Mouse (Mus musculus) forebrain, embryonic 11.5 days (tissue): Measurements from ENCODE around the gene Olfr1344. TPM values are rescaled to one million over a fixed set of nuclear protein-coding genes. Genes with fewer than 3 reads are reported as not detected.

Experiments used
- ATAC-seq: fragments of 200-750 bp; cut with Nextera tagmentation; replicated peaks from 2 replicates; pipeline ENCODE4 v1.8.0; 2017; ENCODE audit warnings: moderate TSS enrichment; ENCODE audit not compliant: low FRiP score
- DNase-seq: peaks from one replicate; pipeline ENCODE4 v3.0.0-alpha.2; 2017; ENCODE audit warnings: low spot score
- H3K27ac ChIP-seq: fragments of 300-500 bp; sonication (generic); 2 replicates; pipeline ENCODE4 v1.5.1; 2014; ENCODE audit warnings: low read depth, low read length
- H3K27me3 ChIP-seq: fragments of 300-500 bp; sonication (generic); 2 replicates; pipeline ENCODE4 v1.6.1; 2014; ENCODE audit warnings: mild to moderate bottlenecking, low read length, mixed read lengths; ENCODE audit not compliant: control insufficient read depth, insufficient read depth
- H3K36me3 ChIP-seq: fragments of 300-500 bp; sonication (generic); 2 replicates; pipeline ENCODE4 v1.6.1; 2014; ENCODE audit warnings: mild to moderate bottlenecking, low read length, moderate library complexity, mixed read lengths; ENCODE audit not compliant: control insufficient read depth, insufficient read depth
- H3K4me1 ChIP-seq: fragments of 300-500 bp; sonication (generic); replicated peaks from 2 replicates; pipeline ENCODE4 v1.6.1; 2014; ENCODE audit warnings: low read length, mixed read lengths; ENCODE audit not compliant: control insufficient read depth, insufficient read depth
- H3K4me2 ChIP-seq: fragments of 300-500 bp; sonication (generic); 2 replicates; pipeline ENCODE4 v1.6.1; 2014; ENCODE audit warnings: low read depth, mild to moderate bottlenecking, low read length, moderate library complexity, mixed read lengths; ENCODE audit not compliant: severe bottlenecking
- H3K4me3 ChIP-seq: fragments of 300-500 bp; sonication (generic); 2 replicates; pipeline ENCODE4 v1.5.1; 2014; ENCODE audit warnings: low read depth, low read length
- H3K9ac ChIP-seq: fragments of 300-500 bp; sonication (generic); 2 replicates; pipeline ENCODE4 v1.6.1; 2014; ENCODE audit warnings: low read length
- H3K9me3 ChIP-seq: fragments of 300-500 bp; sonication (generic); 2 replicates; pipeline ENCODE4 v1.6.1; 2016; ENCODE audit warnings: low read length, mixed read lengths; ENCODE audit not compliant: control insufficient read depth
- WGBS: fragments of 180-500 bp; shearing (Covaris S2); extraction: QIAGEN DNeasy Blood & Tissue Kit; methylation state at CpG from one replicate; pipeline ENCODE4 v1.1.7; 2014; 5-methylcytosine and 5-hydroxymethylcytosine counted together
- polyA plus RNA-seq: library from polyadenylated mRNA; unstranded; fragments of >200 nt; fragmentation: Nextera tagmentation; extraction: Ambion mirVana; gene quantifications from 2 replicates; pipeline ENCODE4 v1.2.1, GENCODE M21; 2014

Gene Olfr1344
- not detected in 2 replicates for polyA plus RNA-seq

- no peak within 1 kb of the TSS for H3K27ac ChIP-seq
- DNase-seq (no peak), ATAC-seq (no peak)
- WGBS: 78% methylated on average over 3 of the region's 3 CpGs
- H3K27me3 ChIP-seq: no peaks in the 10 kb centered on the region
- no peaks in the 10 kb centered on the region for H3K36me3 ChIP-seq
- no peak within 1 kb of the TSS for H3K4me3 ChIP-seq
- no peak within 1 kb of the TSS for H3K4me2 ChIP-seq
- H3K4me1 ChIP-seq: no peaks in the 10 kb centered on the region; the same call in 1 of the 2 replicates
- no peaks in the 10 kb centered on the region for H3K9me3 ChIP-seq
- H3K9ac ChIP-seq: no peak within 1 kb of the TSS
Measured at GRCm38 (mm10) chr7:6438388-6438787, at the start of gene Olfr1344. TSS of gene Olfr1344 (plus strand) at chr7:6438688.

GRCm38 (mm10) chr7:6388971-6389370 is 49.5 kb upstream of the Olfr1344 start:
- no peak for DNase-seq
- no peak overlapping the region for H3K27ac ChIP-seq
- H3K9ac ChIP-seq: no peak overlapping the region
- WGBS: 87% methylated on average over 5 of the region's 5 CpGs
- no peaks in the 10 kb centered on the region; the same call in 1 of the 2 replicates for H3K36me3 ChIP-seq
- no peak for ATAC-seq
- H3K4me2 ChIP-seq: no peak overlapping the region
- H3K27me3 ChIP-seq: no peaks in the 10 kb centered on the region
- H3K9me3 ChIP-seq: no peaks in the 10 kb centered on the region
- no peaks in the 10 kb centered on the region for H3K4me1 ChIP-seq
- H3K4me3 ChIP-seq: no peak overlapping the region

GRCm38 (mm10) chr7:6389449-6389848 is 49.0 kb upstream of the Olfr1344 start:
- Histone ChIP-seq H3K27ac (no peak overlapping the region), H3K36me3 (no peaks in the 10 kb centered on the region; the same call in 1 of the 2 replicates), H3K4me2 (no peak overlapping the region), H3K27me3 (no peaks in the 10 kb centered on the region), H3K4me1 (no peaks in the 10 kb centered on the region), H3K9ac (no peak overlapping the region), H3K4me3 (no peak overlapping the region), H3K9me3 (no peaks in the 10 kb centered on the region)
- 64% methylated on average over 5 of the region's 5 CpGs for WGBS
- no peak for DNase-seq
- ATAC-seq: no peak

- H3K9ac ChIP-seq: peak within 1 kb of the TSS; percentile 62
- no peaks in the 10 kb centered on the region for H3K27me3 ChIP-seq
- H3K9me3 ChIP-seq: no peaks in the 10 kb centered on the region
- H3K27ac ChIP-seq: no peak within 1 kb of the TSS
- 28% methylated on average over 25 of the region's 25 CpGs for WGBS
- H3K4me1 ChIP-seq: no peaks in the 10 kb centered on the region
- ATAC-seq: peak; percentile 90
- DNase-seq: peak; percentile 63
- H3K36me3 ChIP-seq: no peaks in the 10 kb centered on the region; the same call in 1 of the 2 replicates
- H3K4me3 ChIP-seq: peak within 1 kb of the TSS; percentile 46
- H3K4me2 ChIP-seq: peak within 1 kb of the TSS; percentile 60
Measured at GRCm38 (mm10) chr7:6397996-6398975, 40.2 kb upstream of the Olfr1344 start, which contains the start of gene Smim17. TSS of gene Smim17 (plus strand) at chr7:6398715.

GRCm38 (mm10) chr7:6410043-6410442 is 28.4 kb upstream of the Olfr1344 start, which contains the start of gene Gm20715:
TSS of gene Gm20715 (plus strand) at chr7:6410277.
- H3K9me3 ChIP-seq: no peaks in the 10 kb centered on the region
- 1% methylated on average over 17 of the region's 17 CpGs for WGBS
- peak; percentile 89 for ATAC-seq

GRCm38 (mm10) chr7:6414626-6415441 is 23.7 kb upstream of the Olfr1344 start:
- no peak overlapping the region for H3K27ac ChIP-seq
- ATAC-seq: peak; percentile 55; the same call in 1 of the 2 replicates
- no peaks in the 10 kb centered on the region for H3K9me3 ChIP-seq
- H3K9ac ChIP-seq: no peak overlapping the region
- H3K4me3 ChIP-seq: no peak overlapping the region
- peak overlapping the region; percentile 37 for H3K4me2 ChIP-seq
- no peak for DNase-seq
- WGBS: 11% methylated on average over 19 of the region's 22 CpGs
- H3K36me3 ChIP-seq: no peaks in the 10 kb centered on the region
- H3K27me3 ChIP-seq: no peaks in the 10 kb centered on the region
- H3K4me1 ChIP-seq: no peaks in the 10 kb centered on the region

More at GRCm38 (mm10) chr7:6410043-6410442, 28.4 kb upstream of the Olfr1344 start, which contains the start of gene Gm20715:
- no peak within 1 kb of the TSS for H3K4me2 ChIP-seq
- peak; percentile 93 for DNase-seq
- no peak within 1 kb of the TSS for H3K4me3 ChIP-seq
- H3K27ac ChIP-seq: no peak within 1 kb of the TSS
- H3K27me3 ChIP-seq: no peaks in the 10 kb centered on the region
- no peaks in the 10 kb centered on the region for H3K36me3 ChIP-seq
- H3K4me1 ChIP-seq: no peaks in the 10 kb centered on the region
- H3K9ac ChIP-seq: no peak within 1 kb of the TSS

- H3K9ac ChIP-seq: no peak overlapping the region
- DNase-seq: no peak
- no peaks in the 10 kb centered on the region for H3K36me3 ChIP-seq
- H3K27me3 ChIP-seq: no peaks in the 10 kb centered on the region
- no peaks in the 10 kb centered on the region for H3K9me3 ChIP-seq
- peak overlapping the region; percentile 37; the same call in 1 of the 2 replicates for H3K4me2 ChIP-seq
- no peak overlapping the region for H3K27ac ChIP-seq
- H3K4me3 ChIP-seq: no peak overlapping the region
- ATAC-seq: peak; percentile 15; the same call in 1 of the 2 replicates
- WGBS: 12% methylated on average over 8 of the region's 8 CpGs
- H3K4me1 ChIP-seq: no peaks in the 10 kb centered on the region
Measured at GRCm38 (mm10) chr7:6415442-6415787, 23.1 kb upstream of the Olfr1344 start.

GRCm38 (mm10) chr7:6419894-6420293 is 18.6 kb upstream of the Olfr1344 start:
- Histone ChIP-seq H3K4me1 (no peaks in the 10 kb centered on the region), H3K9me3 (no peaks in the 10 kb centered on the region), H3K4me2 (no peak overlapping the region), H3K27ac (no peak overlapping the region), H3K4me3 (no peak overlapping the region), H3K36me3 (no peaks in the 10 kb centered on the region), H3K27me3 (no peaks in the 10 kb centered on the region), H3K9ac (no peak overlapping the region)
- no peak for ATAC-seq
- no peak for DNase-seq
- 68% methylated on average over 6 of the region's 6 CpGs for WGBS
